ENCODE assay signal across 28 mouse cellular contexts in genomic region chr6:26628479-26628878, GRCm38 (mm10).
"Had no signal": no experiment of that assay in that cellular context is flagged by ENCODE, and none has a peak within 500 bp of the region (broad histone marks: within the 10 kb centered on the region; RNA-seq: fewer than 3 reads in every experiment).

No protein-coding gene starts in this region.

- H3K4me3 ChIP-seq: embryonic facial prominence, embryonic 10.5 days; embryonic facial prominence, embryonic 12.5 days; embryonic facial prominence, embryonic 13.5 days; embryonic facial prominence, embryonic 15.5 days; erythroblast, embryonic 14.5 days; forebrain, embryonic 10.5 days; forebrain, embryonic 12.5 days; forebrain, embryonic 13.5 days; forebrain, embryonic 15.5 days; gastrocnemius, adult 2 months; heart, adult 2 months had no signal

- H3K36me3 ChIP-seq: embryonic facial prominence, embryonic 10.5 days; embryonic facial prominence, embryonic 12.5 days; embryonic facial prominence, embryonic 13.5 days; embryonic facial prominence, embryonic 15.5 days; forebrain, embryonic 10.5 days; forebrain, embryonic 12.5 days; forebrain, embryonic 15.5 days had no signal

- DNase-seq: cerebellum, adult 2 months; cerebellum, adult 8-10 months; cerebellum, adult 9-10 months; cerebellum, adult 9-11 months; cerebellum, postnatal 10 days; cerebellum, postnatal 14 days; cerebellum, postnatal 25 days; cerebellum, postnatal 36 days; embryo, embryonic 11 days; forebrain, postnatal 0 days; gastrocnemius, adult 2 months; gastrocnemius, postnatal 10 days; gastrocnemius, postnatal 14 days; gastrocnemius, postnatal 25 days; gastrocnemius, postnatal 36 days; heart, adult 18-20 months; heart, adult 2 months had no signal

- H3K27ac ChIP-seq: embryonic facial prominence, embryonic 10.5 days; embryonic facial prominence, embryonic 12.5 days; embryonic facial prominence, embryonic 13.5 days; embryonic facial prominence, embryonic 15.5 days; forebrain, embryonic 10.5 days; forebrain, embryonic 12.5 days; forebrain, embryonic 13.5 days; forebrain, embryonic 15.5 days; gastrocnemius, adult 2 months; heart, adult 2 months had no signal

- H3K4me1 ChIP-seq: embryonic facial prominence, embryonic 10.5 days; embryonic facial prominence, embryonic 12.5 days; embryonic facial prominence, embryonic 13.5 days; embryonic facial prominence, embryonic 15.5 days; forebrain, embryonic 10.5 days; forebrain, embryonic 12.5 days; forebrain, embryonic 13.5 days; forebrain, embryonic 15.5 days had no signal

- H3K9ac ChIP-seq: embryonic facial prominence, embryonic 12.5 days; embryonic facial prominence, embryonic 13.5 days; embryonic facial prominence, embryonic 15.5 days; forebrain, embryonic 12.5 days; forebrain, embryonic 13.5 days; forebrain, embryonic 15.5 days; forebrain, postnatal 0 days had no signal

- H3K9me3 ChIP-seq: embryonic facial prominence, embryonic 10.5 days; embryonic facial prominence, embryonic 12.5 days; embryonic facial prominence, embryonic 13.5 days; embryonic facial prominence, embryonic 15.5 days; forebrain, embryonic 10.5 days; forebrain, embryonic 12.5 days; forebrain, embryonic 13.5 days; forebrain, embryonic 15.5 days had no signal

- H3K27me3 ChIP-seq: embryonic facial prominence, embryonic 12.5 days; embryonic facial prominence, embryonic 13.5 days; embryonic facial prominence, embryonic 15.5 days; forebrain, embryonic 12.5 days; forebrain, embryonic 13.5 days; forebrain, embryonic 15.5 days had no signal

- H3K4me2 ChIP-seq: embryonic facial prominence, embryonic 12.5 days; embryonic facial prominence, embryonic 13.5 days; embryonic facial prominence, embryonic 15.5 days; forebrain, embryonic 12.5 days; forebrain, embryonic 13.5 days; forebrain, embryonic 15.5 days had no signal

- ATAC-seq: forebrain, embryonic 13.5 days; forebrain, embryonic 14.5 days; forebrain, embryonic 15.5 days; forebrain, embryonic 16.5 days; forebrain, postnatal 0 days had no signal
